Mouse (Mus musculus) bone marrow, adult 2 months (tissue): Measurements from ENCODE around the gene Olfr54.
"Not testable (repeated sequence)": the region's sequence is repeated elsewhere in the genome, so short reads cannot be mapped to it uniquely, and the experiment has no call there.

ENCODE experiments used
- CTCF ChIP-seq: fragments of 200-500 bp; IDR thresholded peaks from 2 replicates; pipeline ENCODE4 v1.5.1; 2011; ENCODE audit warnings: low read length, control low read depth; ENCODE audit not compliant: control insufficient read depth, insufficient read depth
- POLR2A ChIP-seq: fragments of 200-500 bp; IDR thresholded peaks from 2 replicates; pipeline ENCODE4 v1.6.1; 2011; ENCODE audit warnings: low read depth, mild to moderate bottlenecking, control low read depth, low read length, borderline replicate concordance; ENCODE audit not compliant: control insufficient read depth

GRCm38 (mm10) chr11:51044776-51045175 lies 30.7 kb downstream of the Olfr54 start:
- TF ChIP-seq CTCF, POLR2A: not testable (repeated sequence)
